Mouse (Mus musculus): ENCODE results near the gene Irf5. TPM values are rescaled to one million over a fixed set of nuclear protein-coding genes. Genes with fewer than 3 reads are reported as not detected.
A peak's percentile ranks its signal among the peaks of the same experiment; 100 is the strongest.

The Irf5 gene
- polyA plus RNA-seq, 1 experiment from 2014 or later, result 3.7 TPM

DNA sequence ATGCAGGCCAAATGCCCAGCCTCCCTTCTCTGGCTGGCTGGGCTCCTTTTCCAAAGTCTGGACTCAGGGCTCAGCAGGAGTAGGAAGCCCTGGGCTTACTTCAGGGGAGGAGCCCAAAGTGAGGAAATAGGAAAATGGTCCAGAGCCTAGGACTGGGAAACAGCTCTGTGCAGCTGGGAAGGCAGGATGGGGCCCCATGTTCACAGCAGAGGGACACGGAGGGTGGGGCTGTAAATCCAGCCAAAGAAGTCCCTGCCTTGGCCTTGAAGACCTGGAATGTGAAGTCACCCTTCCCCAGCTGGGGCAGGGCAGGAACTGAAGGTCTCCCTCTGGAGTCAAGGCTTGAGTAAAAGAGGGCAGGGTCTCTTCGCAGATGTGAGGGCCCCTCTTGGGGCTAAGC, 17.3 kb upstream of the Irf5 start:
- Histone ChIP-seq H3K27ac (ENCODE audit: low read depth) (no peak overlapping the region), H3K4me1 (ENCODE audit: insufficient read depth) (no peaks in the 10 kb centered on the region; the same call in 1 of the 2 replicates), H3K9ac (no peak overlapping the region), H3K27me3 (ENCODE audit: insufficient read depth, low read length) (no peaks in the 10 kb centered on the region), H3K4me3 (ENCODE audit: low read depth, low read length) (no peak overlapping the region), H3K36me3 (ENCODE audit: insufficient read depth) (0 out of 2 replicates have a peak, but pooled peaks cover under 1% of the 10 kb centered on the region), H3K9me3 (ENCODE audit: low read depth, low read length) (no peaks in the 10 kb centered on the region), H3K4me2 (no peak overlapping the region)
- DNase-seq (peak; percentile 26), ATAC-seq (ENCODE audit: insufficient read depth) (no peak)
- WGBS, result 42% methylated on average over 2 of the region's 2 CpGs
- TF ChIP-seq CTCF (IDR thresholded peaks at IDR 0.05; ENCODE audit: low read depth), result no peak

GRCm38 (mm10) chr6:29513284-29513683, 13.1 kb upstream of the Irf5 start:
- Histone ChIP-seq H3K9me3 (ENCODE audit: low read depth, low read length) (no peaks in the 10 kb centered on the region), H3K4me1 (ENCODE audit: insufficient read depth) (no peaks in the 10 kb centered on the region; the same call in 1 of the 2 replicates), H3K36me3 (ENCODE audit: insufficient read depth) (no peaks in the 10 kb centered on the region), H3K4me3 (ENCODE audit: low read depth, low read length) (0 out of 2 replicates have a peak overlapping the region, but pooled peaks have one; percentile 3), H3K27me3 (ENCODE audit: insufficient read depth, low read length) (no peaks in the 10 kb centered on the region), H3K27ac (ENCODE audit: low read depth) (peak overlapping the region; percentile 71; the same call in 1 of the 2 replicates), H3K9ac (no peak overlapping the region), H3K4me2 (peak overlapping the region; percentile 55)
- TF ChIP-seq CTCF (IDR thresholded peaks at IDR 0.05; ENCODE audit: low read depth), result no peak
- ATAC-seq (ENCODE audit: insufficient read depth), result peak; percentile 84
- DNase-seq, result peak; percentile 93
- under 1% methylated on average over 11 of the region's 11 CpGs for WGBS

DNA sequence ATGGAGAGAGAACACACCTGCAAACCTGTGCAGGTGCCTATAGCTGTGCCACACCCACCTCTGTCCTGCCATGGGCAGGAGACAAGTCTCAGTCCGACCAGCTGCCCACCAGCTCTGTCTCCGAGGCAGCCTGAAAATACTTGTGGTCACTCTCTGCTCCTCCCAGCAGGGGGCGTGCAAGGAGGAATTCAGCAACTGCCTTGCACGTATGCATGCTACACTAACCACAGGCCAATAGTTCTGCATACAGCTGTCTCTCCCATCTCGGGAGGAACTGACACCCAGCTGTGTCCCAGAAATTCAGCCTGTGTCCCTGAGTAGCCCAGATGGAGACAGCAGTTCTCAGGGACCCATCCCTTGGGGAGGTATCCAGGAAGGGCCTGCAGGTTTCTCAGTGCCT, 9.3 kb upstream of the Irf5 start:
- ATAC-seq (ENCODE audit: insufficient read depth), result peak; percentile 25; the same call in 1 of the 2 replicates
- WGBS, result 5% methylated on average over 5 of the region's 5 CpGs

DNA sequence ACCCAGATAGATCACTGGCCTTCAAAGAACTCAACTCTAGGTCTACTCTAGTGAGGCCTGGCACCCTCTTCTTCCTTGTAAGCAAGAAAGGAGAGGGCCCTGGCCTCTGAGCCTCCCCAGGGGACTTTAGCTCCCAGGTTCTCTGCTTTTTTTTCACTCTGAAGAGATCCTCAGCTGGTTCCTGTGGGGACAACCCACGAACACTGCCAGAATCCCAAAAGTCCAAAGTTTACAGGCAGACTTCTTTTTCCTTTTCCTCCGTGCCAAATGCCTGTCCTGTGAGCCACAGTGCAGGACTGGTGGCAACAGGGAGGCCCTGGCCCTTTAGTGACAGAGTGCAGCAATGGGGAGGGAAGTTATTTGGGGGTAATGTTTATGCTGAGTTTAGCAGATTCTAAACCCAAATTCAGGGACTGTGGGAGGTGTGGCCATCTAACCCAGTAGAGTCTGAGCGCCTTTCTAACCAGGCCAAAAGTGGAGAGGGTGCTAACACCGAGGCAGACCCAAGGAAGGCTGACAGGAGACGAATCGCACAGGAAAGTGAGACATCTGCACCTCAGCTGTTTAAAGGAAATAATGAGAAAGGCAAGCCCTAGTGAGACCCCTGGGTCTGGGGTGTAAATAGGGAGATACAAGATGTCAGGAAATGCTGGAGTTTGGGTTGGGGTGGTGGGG, 3.7 kb upstream of the Irf5 start:
- no peak overlapping the region for H3K27ac ChIP-seq (ENCODE audit: low read depth)
- DNase-seq (no peak), ATAC-seq (ENCODE audit: insufficient read depth) (no peak)
- no peak overlapping the region for H3K4me3 ChIP-seq (ENCODE audit: low read depth, low read length)
- no peak overlapping the region for H3K9ac ChIP-seq
- no peak overlapping the region for H3K4me2 ChIP-seq
- peaks cover 4% of the 10 kb centered on the region; the same call in 1 of the 2 replicates for H3K4me1 ChIP-seq (ENCODE audit: insufficient read depth)
- no peaks in the 10 kb centered on the region for H3K9me3 ChIP-seq (ENCODE audit: low read depth, low read length)
- 53% methylated on average over 6 of the region's 6 CpGs for WGBS
- peaks cover 17% of the 10 kb centered on the region for H3K27me3 ChIP-seq (ENCODE audit: insufficient read depth, low read length)
- TF ChIP-seq CTCF (IDR thresholded peaks at IDR 0.05; ENCODE audit: low read depth), result no peak
- no peaks in the 10 kb centered on the region for H3K36me3 ChIP-seq (ENCODE audit: insufficient read depth)

More for the DNA sequence above, 9.3 kb upstream of the Irf5 start:
- peak; percentile 83 for DNase-seq
- H3K4me2 ChIP-seq, result no peak overlapping the region
- H3K27me3 ChIP-seq (ENCODE audit: insufficient read depth, low read length), result no peaks in the 10 kb centered on the region
- no peaks in the 10 kb centered on the region for H3K36me3 ChIP-seq (ENCODE audit: insufficient read depth)
- H3K4me1 ChIP-seq (ENCODE audit: insufficient read depth), result no peaks in the 10 kb centered on the region; the same call in 1 of the 2 replicates
- H3K9ac ChIP-seq, result no peak overlapping the region
- TF ChIP-seq CTCF (IDR thresholded peaks at IDR 0.05; ENCODE audit: low read depth), result peak; percentile 90
- H3K9me3 ChIP-seq (ENCODE audit: low read depth, low read length), result no peaks in the 10 kb centered on the region
- H3K27ac ChIP-seq (ENCODE audit: low read depth), result no peak overlapping the region
- H3K4me3 ChIP-seq (ENCODE audit: low read depth, low read length), result no peak overlapping the region

DNA sequence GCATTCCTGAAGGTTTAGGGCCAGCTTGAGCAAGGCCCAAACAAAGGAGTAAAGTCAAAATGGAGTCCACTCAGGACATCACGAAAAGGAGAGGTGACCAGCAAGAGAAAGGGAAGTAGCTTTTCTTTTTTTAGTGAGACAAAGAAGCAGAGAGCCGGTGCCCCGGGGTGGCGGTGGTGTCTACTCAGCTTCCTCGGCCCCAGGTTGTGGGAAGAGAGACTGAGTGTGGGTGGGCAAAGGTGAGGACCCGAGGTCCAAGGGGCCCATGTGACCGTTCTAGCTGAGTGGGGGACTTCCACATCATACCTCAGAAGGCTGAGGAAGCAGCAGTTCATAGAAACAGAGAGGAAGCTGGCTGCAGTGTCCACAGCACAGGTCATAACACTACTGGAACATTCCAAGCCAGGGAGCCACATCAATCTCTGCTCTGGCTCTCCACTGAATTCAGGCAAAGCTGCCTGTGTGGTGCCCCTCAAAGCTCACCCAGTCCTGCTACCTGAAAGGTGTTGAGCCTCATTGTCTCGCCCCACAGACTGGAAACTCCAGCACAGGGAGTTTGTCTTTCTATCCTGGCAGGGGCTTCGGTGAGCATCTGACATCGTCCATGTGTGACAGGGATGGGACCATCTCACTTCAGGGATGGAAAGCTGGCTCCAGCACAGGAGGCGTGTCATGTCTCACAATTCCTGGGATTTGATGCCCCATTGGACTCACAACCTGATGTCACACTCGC, 3.0 kb upstream of the Irf5 start:
- 62% methylated on average over 12 of the region's 12 CpGs for WGBS
- Histone ChIP-seq H3K9ac (no peak overlapping the region), H3K27ac (ENCODE audit: low read depth) (peak overlapping the region; percentile 36; the same call in 1 of the 2 replicates), H3K36me3 (ENCODE audit: insufficient read depth) (no peaks in the 10 kb centered on the region), H3K9me3 (ENCODE audit: low read depth, low read length) (no peaks in the 10 kb centered on the region), H3K4me3 (ENCODE audit: low read depth, low read length) (no peak overlapping the region), H3K4me2 (no peak overlapping the region), H3K27me3 (ENCODE audit: insufficient read depth, low read length) (peaks cover 24% of the 10 kb centered on the region), H3K4me1 (ENCODE audit: insufficient read depth) (peaks cover 4% of the 10 kb centered on the region; the same call in 1 of the 2 replicates)
- no peak for TF ChIP-seq CTCF (IDR thresholded peaks at IDR 0.05; ENCODE audit: low read depth)
- DNase-seq (no peak), ATAC-seq (ENCODE audit: insufficient read depth) (no peak)

DNA sequence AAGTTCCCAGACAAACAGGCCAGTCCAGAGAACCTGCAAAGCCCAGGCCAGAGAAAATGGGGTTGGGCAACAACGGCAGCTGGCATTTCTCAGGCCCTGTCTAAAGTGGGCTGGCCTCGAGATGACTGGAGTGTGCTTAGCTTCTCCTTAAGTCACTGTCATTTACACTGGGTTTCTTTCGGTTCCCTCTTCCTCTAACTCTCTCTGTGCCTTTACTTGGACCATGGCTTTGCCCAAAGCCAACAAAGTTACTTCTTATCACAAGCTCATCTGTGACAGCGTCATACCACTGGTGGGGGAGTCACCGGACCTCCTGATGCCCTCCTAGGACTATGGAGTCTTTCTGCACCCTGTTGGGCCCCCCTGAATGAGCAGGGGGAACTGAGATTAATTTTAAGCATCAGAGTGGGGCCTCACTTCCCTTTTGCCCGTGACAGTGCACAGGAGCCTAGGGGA, 2.4 kb upstream of the Irf5 start:
- Histone ChIP-seq H3K4me2 (no peak overlapping the region), H3K9me3 (ENCODE audit: low read depth, low read length) (no peaks in the 10 kb centered on the region), H3K4me1 (ENCODE audit: insufficient read depth) (peaks cover 4% of the 10 kb centered on the region; the same call in 1 of the 2 replicates), H3K27me3 (ENCODE audit: insufficient read depth, low read length) (peaks cover 29% of the 10 kb centered on the region), H3K27ac (ENCODE audit: low read depth) (no peak overlapping the region), H3K36me3 (ENCODE audit: insufficient read depth) (no peaks in the 10 kb centered on the region), H3K9ac (no peak overlapping the region), H3K4me3 (ENCODE audit: low read depth, low read length) (no peak overlapping the region)
- no peak for TF ChIP-seq CTCF (IDR thresholded peaks at IDR 0.05; ENCODE audit: low read depth)
- peak; percentile 69 for ATAC-seq (ENCODE audit: insufficient read depth)
- WGBS, result 23% methylated on average over 6 of the region's 6 CpGs
- peak; percentile 79 for DNase-seq

GRCm38 (mm10) chr6:29525256-29525655, 1.2 kb upstream of the Irf5 start:
- Histone ChIP-seq H3K27ac (ENCODE audit: low read depth) (no peak overlapping the region), H3K9me3 (ENCODE audit: low read depth, low read length) (no peaks in the 10 kb centered on the region), H3K36me3 (ENCODE audit: insufficient read depth) (no peaks in the 10 kb centered on the region), H3K4me1 (ENCODE audit: insufficient read depth) (peaks cover 9% of the 10 kb centered on the region; the same call in 1 of the 2 replicates), H3K4me3 (ENCODE audit: low read depth, low read length) (no peak overlapping the region), H3K4me2 (no peak overlapping the region), H3K9ac (no peak overlapping the region), H3K27me3 (ENCODE audit: insufficient read depth, low read length) (peaks cover 39% of the 10 kb centered on the region)
- no peak for ATAC-seq (ENCODE audit: insufficient read depth)
- peak; percentile 58 for TF ChIP-seq CTCF (IDR thresholded peaks at IDR 0.05; ENCODE audit: low read depth)
- 68% methylated on average over 6 of the region's 6 CpGs for WGBS
- peak; percentile 47 for DNase-seq
